Mouse (Mus musculus): ENCODE data around the gene Itpk1. TPM values are rescaled to one million over a fixed set of nuclear protein-coding genes. Genes with fewer than 3 reads are reported as not detected.

Gene Itpk1
- total and polyA plus RNA-seq, 3 experiments, result 7.9 to 11.6 (median 9.5) TPM

DNA sequence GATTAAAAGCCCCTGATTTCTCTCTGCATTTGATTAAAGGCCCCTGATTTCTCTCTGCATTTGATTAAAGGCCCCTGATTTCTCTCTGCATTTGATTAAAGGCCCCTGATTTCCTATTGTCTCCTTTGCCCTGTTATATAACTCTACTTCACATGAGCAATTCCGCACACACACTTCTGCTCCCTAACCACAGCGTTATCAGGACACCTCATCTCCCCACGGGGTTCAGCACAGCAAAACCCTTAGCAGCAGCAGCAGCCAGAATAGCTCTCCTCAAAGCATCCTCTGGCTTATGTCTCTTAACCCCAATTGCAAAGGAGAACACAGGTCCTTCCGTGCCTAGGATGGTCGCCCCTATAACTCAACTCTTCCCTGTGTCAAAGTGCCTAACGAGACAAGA is 99.1 kb downstream of the Itpk1 start:
- intact Hi-C loops (cut with DNase I), result no loop called here
- no peak for TF ChIP-seq EP300 (IDR thresholded peaks at IDR 0.05; ENCODE audit: insufficient read depth, low read depth, low read length)
- no peak for TF ChIP-seq CTCF (IDR thresholded peaks at IDR 0.05)
- TF ChIP-seq POLR2A (IDR thresholded peaks at IDR 0.05; ENCODE audit: insufficient read depth, low read depth, low read length), result no peak
- WGBS, result 88% methylated on average over 6 of the region's 6 CpGs
- H3K9ac ChIP-seq (ENCODE audit: low read depth, low read length), result no peak overlapping the region
- no peak overlapping the region for H3K4me3 ChIP-seq
- H3K79me2 ChIP-seq (replicated peaks; ENCODE audit: control insufficient read depth, insufficient read depth, low read length), result no peaks in the 10 kb centered on the region
- no peaks in the 10 kb centered on the region for H3K27me3 ChIP-seq (ENCODE audit: control insufficient read depth, insufficient read depth, low read length)
- peaks cover under 1% of the 10 kb centered on the region for H3K4me1 ChIP-seq (ENCODE audit: control insufficient read depth, insufficient read depth, low read length)
- H3K27ac ChIP-seq, result no peak overlapping the region
- no peaks in the 10 kb centered on the region for H3K36me3 ChIP-seq (ENCODE audit: control insufficient read depth, insufficient read depth, low read length)
- no peak for DNase-seq

- Histone ChIP-seq H3K9ac (ENCODE audit: low read depth, low read length) (no peak overlapping the region), H3K4me3 (no peak overlapping the region), H3K27ac (no peak overlapping the region), H3K79me2 (replicated peaks; ENCODE audit: control insufficient read depth, insufficient read depth, low read length) (no peaks in the 10 kb centered on the region), H3K27me3 (ENCODE audit: control insufficient read depth, insufficient read depth, low read length) (no peaks in the 10 kb centered on the region), H3K4me1 (ENCODE audit: control insufficient read depth, insufficient read depth, low read length) (peaks cover 7% of the 10 kb centered on the region), H3K36me3 (ENCODE audit: control insufficient read depth, insufficient read depth, low read length) (no peaks in the 10 kb centered on the region)
- intact Hi-C loops (cut with DNase I), result no loop called here
- DNase-seq, result no peak
- 81% methylated on average over 9 of the region's 9 CpGs for WGBS
- TF ChIP-seq EP300 (IDR thresholded peaks at IDR 0.05; ENCODE audit: insufficient read depth, low read depth, low read length) (no peak), POLR2A (IDR thresholded peaks at IDR 0.05; ENCODE audit: insufficient read depth, low read depth, low read length) (no peak), CTCF (IDR thresholded peaks at IDR 0.05) (no peak)
These were observed 102.3 kb downstream of the Itpk1 start for GRCm38 (mm10) chr12:102602255-102603041.

DNA sequence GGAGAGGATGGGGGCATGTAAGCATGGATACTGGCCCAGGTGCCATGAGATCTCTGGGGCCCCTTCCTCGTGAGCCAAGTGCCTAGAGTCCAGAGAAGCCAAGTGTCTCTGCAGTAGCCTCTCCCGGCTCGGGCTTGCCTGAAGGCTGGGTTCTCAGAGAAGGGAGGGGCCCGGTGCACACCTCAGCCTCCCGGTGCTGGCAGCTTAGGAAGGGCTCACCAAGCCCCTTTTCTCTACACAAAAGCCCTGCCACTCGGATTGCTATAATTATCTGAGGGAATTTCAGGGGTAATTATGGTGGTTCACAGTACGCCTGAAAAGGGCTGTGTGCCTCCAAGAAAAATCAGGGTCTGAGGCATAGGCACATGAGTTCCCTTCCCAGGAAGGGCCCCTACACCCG is 102.9 kb downstream of the Itpk1 start:
- no peak for DNase-seq
- intact Hi-C loops (cut with DNase I), result no loop called here
- Histone ChIP-seq H3K79me2 (replicated peaks; ENCODE audit: control insufficient read depth, insufficient read depth, low read length) (no peaks in the 10 kb centered on the region), H3K36me3 (ENCODE audit: control insufficient read depth, insufficient read depth, low read length) (no peaks in the 10 kb centered on the region), H3K27me3 (ENCODE audit: control insufficient read depth, insufficient read depth, low read length) (no peaks in the 10 kb centered on the region), H3K4me3 (no peak overlapping the region), H3K4me1 (ENCODE audit: control insufficient read depth, insufficient read depth, low read length) (peaks cover 11% of the 10 kb centered on the region), H3K27ac (no peak overlapping the region), H3K9ac (ENCODE audit: low read depth, low read length) (no peak overlapping the region)
- TF ChIP-seq CTCF (IDR thresholded peaks at IDR 0.05) (no peak), EP300 (IDR thresholded peaks at IDR 0.05; ENCODE audit: insufficient read depth, low read depth, low read length) (no peak), POLR2A (IDR thresholded peaks at IDR 0.05; ENCODE audit: insufficient read depth, low read depth, low read length) (no peak)
- WGBS, result 81% methylated on average over 8 of the region's 8 CpGs

GRCm38 (mm10) chr12:102600345-102600744 is 104.4 kb downstream of the Itpk1 start:
- no peak for DNase-seq
- Histone ChIP-seq H3K4me1 (ENCODE audit: control insufficient read depth, insufficient read depth, low read length) (peaks cover 13% of the 10 kb centered on the region), H3K27me3 (ENCODE audit: control insufficient read depth, insufficient read depth, low read length) (no peaks in the 10 kb centered on the region), H3K36me3 (ENCODE audit: control insufficient read depth, insufficient read depth, low read length) (no peaks in the 10 kb centered on the region), H3K4me3 (no peak overlapping the region), H3K27ac (no peak overlapping the region), H3K79me2 (replicated peaks; ENCODE audit: control insufficient read depth, insufficient read depth, low read length) (no peaks in the 10 kb centered on the region), H3K9ac (ENCODE audit: low read depth, low read length) (no peak overlapping the region)
- WGBS, result 59% methylated on average over 6 of the region's 6 CpGs
- TF ChIP-seq CTCF (IDR thresholded peaks at IDR 0.05) (no peak), EP300 (IDR thresholded peaks at IDR 0.05; ENCODE audit: insufficient read depth, low read depth, low read length) (no peak), POLR2A (IDR thresholded peaks at IDR 0.05; ENCODE audit: insufficient read depth, low read depth, low read length) (no peak)
- intact Hi-C loops (cut with DNase I), result no loop called here

DNA sequence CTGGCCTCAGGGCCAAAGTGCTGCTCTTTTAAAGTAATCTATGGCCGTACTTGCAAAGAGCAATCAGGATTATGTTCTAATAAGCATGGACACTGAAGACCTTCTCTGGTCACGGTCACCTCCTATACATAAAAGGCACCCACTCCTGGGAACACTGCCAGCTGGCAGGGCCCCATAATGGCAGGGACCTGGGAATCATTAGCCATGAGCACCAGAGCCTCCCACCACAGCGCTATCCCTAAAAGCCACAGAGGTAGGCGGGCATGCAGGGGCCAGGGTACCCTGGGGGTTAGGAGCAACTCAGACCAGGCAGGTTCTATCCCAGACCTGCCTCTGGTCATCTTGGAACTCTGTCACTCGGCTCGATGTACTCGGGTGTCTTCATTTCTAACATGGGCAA is 104.9 kb downstream of the Itpk1 start:
- Histone ChIP-seq H3K79me2 (replicated peaks; ENCODE audit: control insufficient read depth, insufficient read depth, low read length) (no peaks in the 10 kb centered on the region), H3K4me1 (ENCODE audit: control insufficient read depth, insufficient read depth, low read length) (peaks cover 13% of the 10 kb centered on the region), H3K4me3 (no peak overlapping the region), H3K27me3 (ENCODE audit: control insufficient read depth, insufficient read depth, low read length) (no peaks in the 10 kb centered on the region), H3K9ac (ENCODE audit: low read depth, low read length) (no peak overlapping the region), H3K36me3 (ENCODE audit: control insufficient read depth, insufficient read depth, low read length) (no peaks in the 10 kb centered on the region), H3K27ac (no peak overlapping the region)
- 81% methylated on average over 7 of the region's 7 CpGs for WGBS
- intact Hi-C loops (cut with DNase I), result loop anchor here (5.0 kb wide), 1 partner anchor 102 kb away; the partner anchor contains the start of gene Itpk1
- TF ChIP-seq POLR2A (IDR thresholded peaks at IDR 0.05; ENCODE audit: insufficient read depth, low read depth, low read length) (no peak), CTCF (IDR thresholded peaks at IDR 0.05) (no peak), EP300 (IDR thresholded peaks at IDR 0.05; ENCODE audit: insufficient read depth, low read depth, low read length) (no peak)
- DNase-seq, result no peak

GRCm38 (mm10) chr12:102598535-102598934 is 106.2 kb downstream of the Itpk1 start:
- H3K4me1 ChIP-seq (ENCODE audit: control insufficient read depth, insufficient read depth, low read length), result peaks cover 18% of the 10 kb centered on the region
- H3K27me3 ChIP-seq (ENCODE audit: control insufficient read depth, insufficient read depth, low read length), result no peaks in the 10 kb centered on the region
- H3K4me3 ChIP-seq, result no peak overlapping the region
- DNase-seq, result no peak
- no peaks in the 10 kb centered on the region for H3K36me3 ChIP-seq (ENCODE audit: control insufficient read depth, insufficient read depth, low read length)
- intact Hi-C loops (cut with DNase I), result loop anchor here (5.0 kb wide), 1 partner anchor 104 kb away; the partner anchor contains the start of gene Itpk1
- no peak overlapping the region for H3K27ac ChIP-seq
- 96% methylated on average over 3 of the region's 3 CpGs for WGBS
- H3K9ac ChIP-seq (ENCODE audit: low read depth, low read length), result no peak overlapping the region
- H3K79me2 ChIP-seq (replicated peaks; ENCODE audit: control insufficient read depth, insufficient read depth, low read length), result no peaks in the 10 kb centered on the region
- TF ChIP-seq POLR2A (IDR thresholded peaks at IDR 0.05; ENCODE audit: insufficient read depth, low read depth, low read length) (no peak), CTCF (IDR thresholded peaks at IDR 0.05) (peak; percentile 51)
